Mouse (Mus musculus): Measurements from ENCODE around the gene Iqgap3.

GRCm38 (mm10) chr3:88082663-88083062 is 892 bp downstream of the Iqgap3 start:
- TF ChIP-seq GATA1 (IDR thresholded peaks at IDR 0.05; ENCODE audit: borderline replicate concordance, low read length) (no peak), FLI1 (IDR thresholded peaks at IDR 0.05; ENCODE audit: low read length) (no peak)
